Mouse (Mus musculus): ENCODE measurements around the gene 2410141K09Rik. TPM values are rescaled to one million over a fixed set of nuclear protein-coding genes. Genes with fewer than 3 reads are reported as not detected.
"Not testable (repeated sequence)": the region's sequence is repeated elsewhere in the genome, so short reads cannot be mapped to it uniquely, and the experiment has no call there.

2410141K09Rik gene
- polyA plus RNA-seq (2015; fragmentation: Nextera tagmentation; extraction: Ambion mirVana) = not detected in 2 replicates

DNA sequence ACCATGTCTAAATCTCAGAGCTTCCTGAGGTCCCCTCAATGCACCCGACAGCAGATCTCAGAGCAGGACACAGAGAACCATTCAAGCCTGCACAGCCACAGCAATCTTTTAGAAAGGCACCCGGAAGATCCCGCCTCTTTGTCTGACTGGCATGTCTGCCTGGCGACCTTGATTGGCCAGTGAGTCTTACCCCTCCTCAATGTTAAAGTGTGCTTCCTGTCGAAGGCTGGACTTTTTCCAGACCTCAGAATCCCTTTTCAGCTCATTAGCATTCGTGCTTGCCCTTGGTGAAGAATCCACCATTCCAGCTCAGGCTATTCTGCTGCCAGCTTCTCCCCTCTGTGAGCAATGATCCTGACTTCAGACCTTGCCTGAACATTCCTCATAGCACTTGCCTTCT is at the start of gene 2410141K09Rik:
2410141K09Rik (minus strand) TSS at position 101 of the 400 bp plus-strand sequence.
- not testable (repeated sequence) for H3K4me1 ChIP-seq; H3K27me3 ChIP-seq; ATAC-seq; H3K36me3 ChIP-seq (ENCODE audit: poor library complexity, severe bottlenecking); H3K27ac ChIP-seq; H3K4me2 ChIP-seq; H3K9me3 ChIP-seq (replicated peaks); H3K4me3 ChIP-seq; H3K9ac ChIP-seq
- WGBS = no CpG with 5 or more reads among the region's 6 CpGs

DNA sequence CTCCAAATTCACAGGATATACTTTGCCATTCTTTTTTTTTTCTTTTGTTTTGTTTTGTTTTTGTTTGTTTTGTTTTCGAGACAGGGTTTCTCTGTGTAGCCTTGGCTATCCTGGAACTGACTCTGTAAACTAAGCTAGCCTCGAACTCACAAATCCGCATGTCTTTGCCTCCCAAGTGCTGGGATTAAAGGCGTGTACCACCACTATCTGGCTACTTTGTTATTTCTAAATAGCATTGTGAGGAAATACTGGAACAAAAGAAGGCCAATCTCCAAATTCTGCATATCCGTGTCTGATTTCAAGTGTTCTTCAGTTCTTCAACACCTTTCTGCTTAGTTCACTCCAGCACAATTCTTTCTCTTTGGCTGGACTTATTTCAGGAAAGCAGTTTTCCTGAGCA is 14.1 kb downstream of the 2410141K09Rik start:
- WGBS = no CpG with 5 or more reads among the region's 5 CpGs
- H3K4me2 ChIP-seq = not testable (repeated sequence)

DNA sequence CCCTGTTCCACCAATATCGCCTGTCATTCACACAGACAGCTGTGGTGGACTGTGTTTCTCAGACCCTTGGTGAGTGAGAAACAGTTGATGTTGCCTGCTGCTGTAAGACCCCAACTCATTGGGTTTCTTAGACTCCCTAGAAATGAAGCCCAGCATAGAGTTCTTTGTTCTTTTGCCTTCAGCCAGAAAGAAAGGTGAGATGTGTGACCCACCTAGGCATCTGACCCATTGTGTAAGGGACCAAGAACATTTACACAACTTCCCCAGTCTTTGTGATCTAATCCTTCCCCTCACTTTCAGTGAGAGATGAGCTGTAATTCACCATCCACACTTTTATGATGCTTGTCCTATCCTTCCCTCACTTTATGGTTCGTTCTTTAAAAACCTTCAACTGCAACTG is 26.0 kb downstream of the 2410141K09Rik start:
- H3K9ac ChIP-seq; H3K9me3 ChIP-seq (replicated peaks); H3K27ac ChIP-seq; H3K4me2 ChIP-seq; ATAC-seq; H3K4me3 ChIP-seq; H3K4me1 ChIP-seq; H3K27me3 ChIP-seq; H3K36me3 ChIP-seq (ENCODE audit: poor library complexity, severe bottlenecking): not testable (repeated sequence)
- no CpG with 5 or more reads among the region's 2 CpGs for WGBS

More for the DNA sequence above, 14.1 kb downstream of the 2410141K09Rik start:
- H3K27ac ChIP-seq; ATAC-seq; H3K9ac ChIP-seq; H3K4me1 ChIP-seq; H3K36me3 ChIP-seq (ENCODE audit: poor library complexity, severe bottlenecking); H3K4me3 ChIP-seq; H3K9me3 ChIP-seq (replicated peaks); H3K27me3 ChIP-seq: not testable (repeated sequence)

Other genes starting within 250 kb of the 2410141K09Rik start
- gene Gm10772, start 213.5 kb downstream of the 2410141K09Rik start, polyA plus RNA-seq (2015; fragmentation: Nextera tagmentation; extraction: Ambion mirVana) = not detected in 2 replicates

All from forebrain, embryonic 13.5 days (tissue).